Mouse (Mus musculus) liver, adult 2 months (tissue): ENCODE measurements around the gene Pkmyt1. TPM values are rescaled to one million over a fixed set of nuclear protein-coding genes. Genes with fewer than 3 reads are reported as not detected.
A peak's percentile ranks its signal among the peaks of the same experiment; 100 is the strongest.

Experiments
- DNase-seq: peaks from one replicate; pipeline ENCODE4 v3.0.0-alpha.2; 2011; ENCODE audit warnings: low read depth, low spot score; ENCODE audit errors: extremely low read depth
- H3K27ac ChIP-seq: fragments of 200-500 bp; replicated peaks from 2 replicates; pipeline ENCODE4 v1.5.1; 2012; ENCODE audit warnings: low read depth, mild to moderate bottlenecking, control low read depth, inconsistent platforms, low read length; ENCODE audit not compliant: insufficient read depth
- H3K27me3 ChIP-seq: fragments of 200-500 bp; 2 replicates; pipeline ENCODE4 v1.6.1; 2012; ENCODE audit warnings: mild to moderate bottlenecking, moderate library complexity, low read length, inconsistent platforms; ENCODE audit not compliant: control insufficient read depth, insufficient read depth
- H3K36me3 ChIP-seq: fragments of 200-500 bp; 2 replicates; pipeline ENCODE4 v1.6.1; 2012; ENCODE audit warnings: low read length, inconsistent platforms; ENCODE audit not compliant: control insufficient read depth, insufficient read depth
- H3K4me1 ChIP-seq: fragments of 200-500 bp; 2 replicates; pipeline ENCODE4 v1.6.1; 2011; ENCODE audit warnings: low read length; ENCODE audit not compliant: control insufficient read depth, insufficient read depth
- H3K4me3 ChIP-seq: fragments of 200-500 bp; 2 replicates; pipeline ENCODE4 v1.5.1; 2011; ENCODE audit warnings: low read depth, mild to moderate bottlenecking, control low read depth, low read length, moderate library complexity; ENCODE audit not compliant: insufficient read depth
- H3K79me2 ChIP-seq: fragments of 200-500 bp; 2 replicates; pipeline ENCODE4 v1.6.1; 2012; ENCODE audit warnings: inconsistent platforms, mild to moderate bottlenecking, low read length, moderate library complexity; ENCODE audit not compliant: control insufficient read depth, insufficient read depth
- H3K9ac ChIP-seq: fragments of 200-500 bp; 2 replicates; pipeline ENCODE4 v1.6.1; 2012; ENCODE audit warnings: low read depth, mild to moderate bottlenecking, control low read depth, inconsistent platforms, low read length
- CTCF ChIP-seq: fragments of 200-500 bp; IDR thresholded peaks from 2 replicates; pipeline ENCODE4 v1.5.1; 2011; ENCODE audit warnings: low read depth, low read length, control low read depth
- POLR2A ChIP-seq: fragments of 200-500 bp; IDR thresholded peaks from 2 replicates; pipeline ENCODE4 v1.6.1; 2011; ENCODE audit warnings: low read length, control low read depth; ENCODE audit not compliant: insufficient read depth; ENCODE audit errors: extremely low read depth
- WGBS: fragments of 180-500 bp; shearing (Covaris S2); methylation state at CpG from one replicate; pipeline ENCODE4 v1.1.7; 2018; 5-methylcytosine and 5-hydroxymethylcytosine counted together
- polyA plus RNA-seq: library from polyadenylated mRNA; depleted of rRNA; stranded (reverse); fragments of >200 nt; gene quantifications from 2 replicates; pipeline ENCODE4 v1.2.3, GENCODE M21; 2012; rRNA removed
- total RNA-seq: library from RNA; depleted of rRNA; stranded (reverse); fragments of >200 nt; gene quantifications from 2 replicates; pipeline ENCODE4 v1.2.3, GENCODE M21; 2014; rRNA removed

Pkmyt1 gene
- total RNA-seq (0.18 and 1.0 TPM in 2 replicates), polyA plus RNA-seq (1.6 and 2.6 TPM in 2 replicates)

- H3K36me3 ChIP-seq = no peaks in the 10 kb centered on the region
- H3K79me2 ChIP-seq = no peaks in the 10 kb centered on the region
- H3K4me3 ChIP-seq = peak within 1 kb of the TSS; percentile 76
- WGBS = 1% methylated on average over 73 of the region's 73 CpGs
- 0 out of 2 replicates have a peak, but pooled peaks cover 3% of the 10 kb centered on the region for H3K4me1 ChIP-seq
- peak within 1 kb of the TSS; percentile 75 for H3K9ac ChIP-seq
- peak; percentile 73 for DNase-seq
- no peaks in the 10 kb centered on the region for H3K27me3 ChIP-seq
- TF ChIP-seq CTCF (0 out of 2 replicates have a peak, but pooled peaks have one; percentile 8), POLR2A (peak; percentile 53)
- peak within 1 kb of the TSS; percentile 39 for H3K27ac ChIP-seq
These were observed at the start of gene Pkmyt1 for GRCm38 (mm10) chr17:23725999-23726757. Pkmyt1 (plus strand) TSS chr17:23726336.

- Histone ChIP-seq H3K4me1 (peaks cover 12% of the 10 kb centered on the region), H3K27me3 (peaks cover 4% of the 10 kb centered on the region; the same call in 1 of the 2 replicates), H3K4me3 (peak overlapping the region; percentile 72), H3K36me3 (no peaks in the 10 kb centered on the region), H3K9ac (peak overlapping the region; percentile 75), H3K79me2 (no peaks in the 10 kb centered on the region), H3K27ac (peak overlapping the region; percentile 33)
- TF ChIP-seq CTCF = no peak
- no peak for TF ChIP-seq POLR2A
- no peak for DNase-seq
- 4% methylated on average over 37 of the region's 37 CpGs for WGBS
These were observed 49.6 kb upstream of the Pkmyt1 start for GRCm38 (mm10) chr17:23676473-23677031.

- TF ChIP-seq CTCF (no peak), POLR2A (peak; percentile 95)
- DNase-seq = peak; percentile 67
- WGBS = under 1% methylated on average over 34 of the region's 34 CpGs
- H3K9ac ChIP-seq = peak within 1 kb of the TSS; percentile 75
- peaks cover 7% of the 10 kb centered on the region; the same call in 1 of the 2 replicates for H3K27me3 ChIP-seq
- peaks cover 12% of the 10 kb centered on the region for H3K4me1 ChIP-seq
- H3K79me2 ChIP-seq = no peaks in the 10 kb centered on the region
- H3K36me3 ChIP-seq = no peaks in the 10 kb centered on the region
- peak within 1 kb of the TSS; percentile 33 for H3K27ac ChIP-seq
- H3K4me3 ChIP-seq = peak within 1 kb of the TSS; percentile 72
These were observed 48.9 kb upstream of the Pkmyt1 start, which contains the start of gene Tnfrsf12a for GRCm38 (mm10) chr17:23677236-23677679. Tnfrsf12a (minus strand) TSS chr17:23677468.

DNA sequence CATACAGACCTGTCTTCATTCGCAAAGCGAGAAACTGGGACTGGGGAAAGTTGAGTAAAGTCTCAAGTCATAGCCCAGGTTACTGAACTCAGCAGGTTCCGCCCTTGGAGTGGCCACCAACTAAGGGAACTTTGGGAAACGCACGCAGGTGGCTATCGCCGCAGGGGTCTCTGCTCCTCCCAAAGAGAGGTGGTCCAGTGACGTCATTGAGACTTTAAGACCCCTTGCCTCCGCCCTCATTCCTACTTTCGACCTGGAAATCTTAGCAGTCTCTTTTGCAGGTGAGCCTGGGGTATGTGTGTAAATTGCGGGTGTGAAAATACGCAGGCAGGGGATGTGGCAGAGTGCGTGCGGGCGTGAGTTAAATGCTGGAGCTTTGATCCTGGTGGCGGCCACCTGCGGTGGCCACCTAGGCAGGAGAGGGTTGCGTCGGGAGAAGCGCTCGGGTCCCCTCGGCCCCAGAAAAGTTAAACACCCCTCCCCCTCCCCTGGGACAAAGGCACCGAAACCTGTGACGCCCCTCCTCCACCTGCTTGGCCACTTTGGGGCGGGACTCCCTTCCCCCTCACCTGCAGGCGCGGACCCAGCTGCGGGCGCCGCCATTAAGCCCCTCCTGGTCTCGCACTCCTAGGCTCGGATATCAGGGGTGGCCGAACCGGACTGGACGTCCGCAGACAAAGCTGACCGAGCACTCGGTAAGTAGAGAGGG, 46.9 kb upstream of the Pkmyt1 start, which contains the start of gene Cldn6:
TSS of gene Cldn6 (plus strand) at position 123 of the 709 bp plus-strand sequence.
- Histone ChIP-seq H3K27me3 (peaks cover 15% of the 10 kb centered on the region), H3K9ac (no peak within 1 kb of the TSS), H3K4me3 (no peak within 1 kb of the TSS), H3K79me2 (no peaks in the 10 kb centered on the region), H3K36me3 (no peaks in the 10 kb centered on the region), H3K4me1 (peaks cover 9% of the 10 kb centered on the region), H3K27ac (no peak within 1 kb of the TSS)
- TF ChIP-seq CTCF = no peak
- TF ChIP-seq POLR2A = no peak
- WGBS = 11% methylated on average over 38 of the region's 38 CpGs
- no peak for DNase-seq

- no peak overlapping the region for H3K9ac ChIP-seq
- peaks cover 15% of the 10 kb centered on the region for H3K27me3 ChIP-seq
- H3K4me3 ChIP-seq = no peak overlapping the region
- WGBS = 73% methylated on average over 9 of the region's 9 CpGs
- TF ChIP-seq CTCF = no peak
- TF ChIP-seq POLR2A = no peak
- H3K4me1 ChIP-seq = 0 out of 2 replicates have a peak, but pooled peaks cover 4% of the 10 kb centered on the region
- no peaks in the 10 kb centered on the region for H3K36me3 ChIP-seq
- no peak overlapping the region for H3K27ac ChIP-seq
- H3K79me2 ChIP-seq = no peaks in the 10 kb centered on the region
- DNase-seq = no peak
These were observed 45.8 kb upstream of the Pkmyt1 start for GRCm38 (mm10) chr17:23680336-23680735.
